Mouse (Mus musculus): ENCODE measurements around the gene Nos1. TPM values are rescaled to one million over a fixed set of nuclear protein-coding genes. Genes with fewer than 3 reads are reported as not detected.

Gene Nos1
- 0.26 and 0.50 TPM in 2 replicates for polyA plus RNA-seq (2016; fragmentation: Nextera tagmentation; extraction: Ambion mirVana)

DNA sequence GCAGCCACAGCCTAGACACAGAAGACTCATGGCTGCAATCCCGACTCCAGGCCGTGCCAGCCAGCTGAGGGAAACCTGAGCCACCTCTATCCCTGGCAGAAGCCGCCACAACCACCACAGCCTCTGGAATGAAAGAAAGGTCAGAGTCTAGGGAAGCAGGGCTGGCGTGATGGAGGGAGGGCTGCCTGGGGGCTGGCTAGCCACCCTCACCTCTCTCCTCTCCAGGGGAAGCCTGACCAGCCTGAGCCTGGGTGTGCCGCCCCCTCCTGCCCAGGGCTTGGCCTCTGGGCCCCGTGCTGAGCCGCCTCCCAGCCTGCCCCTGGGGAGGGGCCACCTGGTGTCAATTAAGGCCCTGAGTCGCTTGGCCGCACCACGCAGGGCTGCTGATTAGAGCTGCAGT lies at the start of gene Nos1:
Gene Nos1 (plus strand): TSS at position 352 of the 400 bp plus-strand sequence.
- H3K27ac ChIP-seq = peak within 1 kb of the TSS; percentile 80
- WGBS = 6% methylated on average over 10 of the region's 10 CpGs

DNA sequence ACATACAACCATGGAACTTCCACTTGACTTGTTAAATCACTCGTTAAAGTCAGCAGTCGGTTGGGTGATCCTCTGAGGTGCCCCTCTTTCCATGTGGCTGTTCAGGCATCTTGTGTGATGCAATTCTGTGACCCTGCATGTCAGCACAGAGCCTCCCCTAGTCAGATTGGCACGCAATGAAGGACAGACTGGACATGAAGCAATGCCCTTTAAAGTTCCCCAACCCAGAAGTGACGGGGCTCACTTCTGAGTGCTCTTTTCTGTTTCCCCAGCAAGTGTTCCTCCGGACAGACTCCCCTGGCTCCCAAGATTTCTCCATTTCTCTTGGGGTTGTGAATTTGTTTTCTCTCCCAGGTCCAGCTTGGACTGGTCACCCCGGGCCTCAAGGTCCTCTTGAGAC lies 49.5 kb upstream of the Nos1 start:
- no peak overlapping the region for H3K27ac ChIP-seq
- 83% methylated on average over 6 of the region's 6 CpGs for WGBS

More for the DNA sequence above, at the start of gene Nos1:
- DNase-seq (ENCODE audit: low spot score) = peak; percentile 72
- Histone ChIP-seq H3K9me3 (replicated peaks) (no peaks in the 10 kb centered on the region), H3K36me3 (no peaks in the 10 kb centered on the region), H3K4me1 (peaks cover 20% of the 10 kb centered on the region), H3K27me3 (ENCODE audit: low read depth, poor library complexity, severe bottlenecking) (peaks cover 12% of the 10 kb centered on the region; the same call in 1 of the 2 replicates), H3K4me3 (peak within 1 kb of the TSS; percentile 29)

GRCm38 (mm10) chr5:117744654-117745178 lies 36.1 kb upstream of the Nos1 start:
- Histone ChIP-seq H3K27ac (no peak overlapping the region), H3K9me3 (replicated peaks) (no peaks in the 10 kb centered on the region), H3K4me3 (no peak overlapping the region), H3K36me3 (no peaks in the 10 kb centered on the region), H3K4me1 (peaks cover 23% of the 10 kb centered on the region), H3K27me3 (ENCODE audit: low read depth, poor library complexity, severe bottlenecking) (no peaks in the 10 kb centered on the region)
- 79% methylated on average over 11 of the region's 11 CpGs for WGBS
- DNase-seq (ENCODE audit: low spot score) = no peak

More for the DNA sequence above, 49.5 kb upstream of the Nos1 start:
- H3K36me3 ChIP-seq = no peaks in the 10 kb centered on the region
- peaks cover 3% of the 10 kb centered on the region for H3K4me1 ChIP-seq
- DNase-seq (ENCODE audit: low spot score) = no peak
- no peak overlapping the region for H3K4me3 ChIP-seq
- no peaks in the 10 kb centered on the region for H3K27me3 ChIP-seq (ENCODE audit: low read depth, poor library complexity, severe bottlenecking)
- no peaks in the 10 kb centered on the region for H3K9me3 ChIP-seq (replicated peaks)

GRCm38 (mm10) chr5:117749353-117749752 lies 31.5 kb upstream of the Nos1 start:
- Histone ChIP-seq H3K9me3 (replicated peaks) (no peaks in the 10 kb centered on the region), H3K4me3 (no peak overlapping the region), H3K36me3 (no peaks in the 10 kb centered on the region), H3K27me3 (ENCODE audit: low read depth, poor library complexity, severe bottlenecking) (no peaks in the 10 kb centered on the region), H3K4me1 (peaks cover 29% of the 10 kb centered on the region), H3K27ac (no peak overlapping the region)
- 38% methylated on average over 5 of the region's 5 CpGs for WGBS
- DNase-seq (ENCODE audit: low spot score) = no peak

DNA sequence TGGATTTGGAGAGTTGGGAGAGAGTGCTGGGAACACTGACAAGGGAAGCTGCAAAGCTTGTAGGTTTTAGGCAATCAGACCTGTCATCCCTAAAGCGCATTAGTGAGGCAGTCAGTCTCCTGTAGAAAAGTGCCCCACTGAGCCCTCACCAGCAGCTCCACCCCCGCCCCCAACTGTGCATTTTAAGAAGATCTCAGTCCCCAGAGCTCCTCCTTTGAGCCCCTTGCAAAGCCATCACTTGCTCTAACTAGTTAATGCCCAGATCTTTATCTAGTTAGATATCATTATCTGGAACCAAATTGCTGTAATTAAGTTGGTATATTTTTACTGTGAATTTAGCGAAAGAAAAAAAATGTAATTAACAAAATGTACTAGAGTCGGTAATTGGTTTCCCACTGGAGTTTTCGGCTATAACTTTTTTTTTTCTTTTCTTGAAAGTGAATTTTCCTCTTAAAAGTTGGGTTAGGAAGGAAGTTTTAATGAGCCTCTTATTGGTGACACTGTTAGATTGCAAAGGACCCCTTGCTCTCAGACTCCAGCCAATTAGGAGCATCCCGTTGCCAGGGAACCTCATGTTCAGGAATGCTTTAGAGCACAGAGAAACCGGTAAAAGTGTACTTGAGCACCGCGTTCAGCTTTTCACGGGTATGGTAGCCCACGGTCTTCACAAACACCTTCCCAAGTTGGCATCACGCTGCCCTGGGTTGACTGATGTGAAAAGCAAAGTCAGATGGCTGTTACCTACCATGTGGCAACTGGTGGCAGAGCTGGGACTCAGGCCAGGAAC lies 22.9 kb upstream of the Nos1 start:
- H3K4me3 ChIP-seq = no peak overlapping the region
- H3K36me3 ChIP-seq = no peaks in the 10 kb centered on the region
- 52% methylated on average over 12 of the region's 12 CpGs for WGBS
- H3K27me3 ChIP-seq (ENCODE audit: low read depth, poor library complexity, severe bottlenecking) = no peaks in the 10 kb centered on the region
- peaks cover 8% of the 10 kb centered on the region for H3K4me1 ChIP-seq
- no peak for DNase-seq (ENCODE audit: low spot score)
- no peak overlapping the region for H3K27ac ChIP-seq
- H3K9me3 ChIP-seq (replicated peaks) = no peaks in the 10 kb centered on the region

DNA sequence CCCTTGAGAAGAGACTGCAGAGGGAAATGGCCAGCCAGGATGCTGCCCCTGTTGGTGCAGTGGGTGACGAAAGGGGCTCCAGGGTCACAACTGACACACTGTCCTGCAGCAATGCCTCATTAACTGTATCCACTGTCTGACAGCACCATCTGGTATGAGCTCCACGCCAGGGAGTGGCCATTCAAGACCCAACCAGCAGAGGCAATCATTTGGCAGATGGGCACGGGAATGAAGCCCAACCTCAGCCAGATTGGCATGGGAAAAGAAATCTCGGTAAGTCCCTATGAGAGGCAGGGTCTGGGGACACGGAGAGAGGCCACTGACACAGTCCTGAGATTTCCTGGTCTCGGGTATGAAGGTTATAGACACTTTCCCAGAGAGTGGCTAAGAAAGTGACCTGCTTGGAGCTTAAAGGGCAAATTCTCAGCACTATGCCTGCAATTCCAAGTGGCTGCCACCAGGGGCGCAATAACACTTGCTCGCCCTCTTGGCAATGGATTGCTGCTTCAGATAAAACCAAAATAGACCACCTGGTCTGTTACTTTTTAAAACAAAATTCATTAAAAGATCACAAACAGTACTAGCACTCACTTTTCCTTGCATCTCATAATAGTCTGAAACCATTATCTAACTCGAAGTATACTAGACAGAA lies 19.5 kb upstream of the Nos1 start:
- H3K4me3 ChIP-seq = no peak overlapping the region
- no peaks in the 10 kb centered on the region for H3K27me3 ChIP-seq (ENCODE audit: low read depth, poor library complexity, severe bottlenecking)
- WGBS = 75% methylated on average over 9 of the region's 9 CpGs

GRCm38 (mm10) chr5:117764496-117764895 lies 16.3 kb upstream of the Nos1 start:
- no peak overlapping the region for H3K27ac ChIP-seq
- no peak for DNase-seq (ENCODE audit: low spot score)
- WGBS = 89% methylated on average over 9 of the region's 9 CpGs
- no peaks in the 10 kb centered on the region for H3K27me3 ChIP-seq (ENCODE audit: low read depth, poor library complexity, severe bottlenecking)
- no peaks in the 10 kb centered on the region for H3K36me3 ChIP-seq
- H3K4me1 ChIP-seq = no peaks in the 10 kb centered on the region
- no peaks in the 10 kb centered on the region for H3K9me3 ChIP-seq (replicated peaks)
- no peak overlapping the region for H3K4me3 ChIP-seq

More for the DNA sequence above, 19.5 kb upstream of the Nos1 start:
- no peaks in the 10 kb centered on the region for H3K9me3 ChIP-seq (replicated peaks)
- no peaks in the 10 kb centered on the region for H3K36me3 ChIP-seq
- H3K27ac ChIP-seq = no peak overlapping the region
- DNase-seq (ENCODE audit: low spot score) = no peak
- peaks cover 8% of the 10 kb centered on the region for H3K4me1 ChIP-seq

DNA sequence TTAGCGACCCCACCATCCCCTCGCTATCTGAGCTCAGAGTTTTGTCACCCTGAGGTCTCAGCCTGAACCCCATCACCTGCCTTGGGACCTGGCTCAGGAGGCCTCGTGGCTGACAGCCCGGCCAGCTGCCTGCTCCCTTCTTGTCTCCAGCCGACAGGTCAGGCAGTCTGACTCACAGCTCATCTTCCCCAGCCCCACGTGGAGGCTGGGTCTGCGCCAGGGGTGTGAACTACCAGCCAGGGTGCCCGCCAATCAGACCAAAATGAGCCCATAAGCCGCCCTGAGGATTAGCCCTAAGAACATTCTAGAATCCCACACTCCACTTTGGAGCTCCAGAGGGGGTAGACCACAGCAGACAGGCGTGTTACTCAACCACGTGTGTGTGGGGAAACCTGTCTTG lies 1.7 kb upstream of the Nos1 start:
- Histone ChIP-seq H3K27ac (no peak overlapping the region), H3K27me3 (ENCODE audit: low read depth, poor library complexity, severe bottlenecking) (peaks cover 12% of the 10 kb centered on the region; the same call in 1 of the 2 replicates), H3K36me3 (no peaks in the 10 kb centered on the region), H3K4me3 (no peak overlapping the region), H3K4me1 (peaks cover 20% of the 10 kb centered on the region), H3K9me3 (replicated peaks) (no peaks in the 10 kb centered on the region)
- no peak for DNase-seq (ENCODE audit: low spot score)
- WGBS = 68% methylated on average over 11 of the region's 11 CpGs

GRCm38 (mm10) chr5:117781178-117781577 lies 346 bp downstream of the Nos1 start:
- DNase-seq (ENCODE audit: low spot score) = peak; percentile 33
- Histone ChIP-seq H3K4me1 (peaks cover 20% of the 10 kb centered on the region), H3K36me3 (no peaks in the 10 kb centered on the region), H3K9me3 (replicated peaks) (no peaks in the 10 kb centered on the region), H3K27ac (peak overlapping the region; percentile 80), H3K4me3 (peak overlapping the region; percentile 29; the same call in 1 of the 2 replicates), H3K27me3 (ENCODE audit: low read depth, poor library complexity, severe bottlenecking) (peaks cover 12% of the 10 kb centered on the region; the same call in 1 of the 2 replicates)
- WGBS = 54% methylated on average over 6 of the region's 6 CpGs

GRCm38 (mm10) chr5:117790071-117790470 lies 9.2 kb downstream of the Nos1 start:
- WGBS = 78% methylated on average over 6 of the region's 6 CpGs
- Histone ChIP-seq H3K4me1 (peaks cover 5% of the 10 kb centered on the region; the same call in 1 of the 2 replicates), H3K27ac (no peak overlapping the region), H3K36me3 (no peaks in the 10 kb centered on the region), H3K27me3 (ENCODE audit: low read depth, poor library complexity, severe bottlenecking) (no peaks in the 10 kb centered on the region), H3K4me3 (no peak overlapping the region), H3K9me3 (replicated peaks) (no peaks in the 10 kb centered on the region)
- DNase-seq (ENCODE audit: low spot score) = no peak

GRCm38 (mm10) chr5:117791875-117792274 lies 11.0 kb downstream of the Nos1 start:
- no peaks in the 10 kb centered on the region for H3K9me3 ChIP-seq (replicated peaks)
- WGBS = 90% methylated on average over 14 of the region's 14 CpGs

DNA sequence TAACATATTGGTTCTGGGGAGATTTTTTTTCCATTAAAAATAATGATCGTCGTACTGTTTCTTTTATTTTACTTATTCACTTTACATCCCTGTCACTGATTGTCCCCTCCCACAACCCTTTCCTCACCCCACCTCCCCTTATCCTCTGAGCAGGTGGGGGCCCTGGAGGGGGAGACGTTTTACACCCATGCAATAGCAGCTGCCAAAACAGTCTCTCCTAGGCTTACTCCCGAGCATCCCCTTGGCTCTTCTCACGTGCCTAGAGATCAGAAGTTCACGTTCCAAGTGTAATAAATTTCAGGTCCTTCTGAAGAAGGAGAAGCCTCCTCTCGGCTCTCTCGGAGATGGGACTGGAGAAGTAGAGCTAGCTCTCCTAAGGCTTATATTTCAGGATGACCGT lies 20.0 kb downstream of the Nos1 start:
- no peak for DNase-seq (ENCODE audit: low spot score)
- no peak overlapping the region for H3K4me3 ChIP-seq
- H3K27me3 ChIP-seq (ENCODE audit: low read depth, poor library complexity, severe bottlenecking) = no peaks in the 10 kb centered on the region
- H3K9me3 ChIP-seq (replicated peaks) = no peaks in the 10 kb centered on the region
- no peaks in the 10 kb centered on the region for H3K4me1 ChIP-seq
- 66% methylated on average over 9 of the region's 9 CpGs for WGBS
- H3K27ac ChIP-seq = no peak overlapping the region
- no peaks in the 10 kb centered on the region for H3K36me3 ChIP-seq

More at GRCm38 (mm10) chr5:117791875-117792274, 11.0 kb downstream of the Nos1 start:
- H3K4me1 ChIP-seq = peaks cover 5% of the 10 kb centered on the region; the same call in 1 of the 2 replicates
- no peak overlapping the region for H3K4me3 ChIP-seq
- H3K36me3 ChIP-seq = no peaks in the 10 kb centered on the region
- DNase-seq (ENCODE audit: low spot score) = no peak
- H3K27ac ChIP-seq = no peak overlapping the region
- no peaks in the 10 kb centered on the region for H3K27me3 ChIP-seq (ENCODE audit: low read depth, poor library complexity, severe bottlenecking)

GRCm38 (mm10) chr5:117802071-117802521 lies 21.3 kb downstream of the Nos1 start:
- DNase-seq (ENCODE audit: low spot score) = no peak
- 87% methylated on average over 11 of the region's 11 CpGs for WGBS
- H3K27me3 ChIP-seq (ENCODE audit: low read depth, poor library complexity, severe bottlenecking) = no peaks in the 10 kb centered on the region
- no peaks in the 10 kb centered on the region for H3K9me3 ChIP-seq (replicated peaks)
- no peaks in the 10 kb centered on the region for H3K4me1 ChIP-seq
- H3K36me3 ChIP-seq = no peaks in the 10 kb centered on the region
- no peak overlapping the region for H3K4me3 ChIP-seq
- 0 out of 2 replicates have a peak overlapping the region, but pooled peaks have one; percentile 9 for H3K27ac ChIP-seq
